Mouse (Mus musculus) ES-Bruce4 (cell line): ENCODE measurements at regions not wholly inside any gene's neighbourhood (a gene's known extent, or its start where the extent isn't known, plus 50 kb on each side); places are given as distances from the start of the nearest gene placed in this dataset.

Source experiments
- CTCF ChIP-seq: IDR thresholded peaks from one replicate; pipeline ENCODE4 v1.8.1; 2011; ENCODE audit warnings: low read depth, low read length
- POLR2A ChIP-seq: IDR thresholded peaks from one replicate; pipeline ENCODE4 v1.8.1; 2011; ENCODE audit warnings: low read length; ENCODE audit not compliant: insufficient read depth

DNA sequence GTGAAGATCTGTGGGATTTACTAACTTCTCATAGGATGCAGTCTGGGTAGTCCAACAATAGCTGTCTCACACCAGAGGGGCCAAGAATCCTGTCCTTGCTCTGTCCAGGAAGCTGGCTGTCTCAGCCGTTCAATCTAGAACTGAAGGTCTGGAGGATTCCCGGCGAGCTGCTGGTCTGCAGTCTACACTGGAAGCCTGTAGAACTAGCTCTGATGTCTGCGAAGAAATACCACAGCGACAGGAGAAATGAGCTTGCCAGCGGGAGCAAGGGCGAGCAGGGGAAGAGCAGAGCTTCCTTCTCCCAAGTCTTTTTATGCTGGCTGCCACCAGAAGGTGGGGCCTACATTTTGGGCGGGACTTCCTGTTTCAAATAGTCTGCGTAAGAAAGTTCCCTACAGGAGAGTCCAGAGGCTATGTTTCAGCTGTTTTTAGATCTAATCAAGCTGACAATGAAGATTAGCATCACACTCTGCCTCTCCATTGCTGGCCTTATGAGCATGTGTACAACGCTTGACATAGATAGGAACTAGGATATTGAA is 111.9 kb upstream of the Eef2kmt start:
- TF ChIP-seq CTCF (no peak), POLR2A (no peak)
